Mouse (Mus musculus): ENCODE results near the gene Lck.

GRCm38 (mm10) chr4:129557256-129557808, 16.1 kb downstream of the Lck start:
- TF ChIP-seq POLR2A (IDR thresholded peaks at IDR 0.05; ENCODE audit: low read depth, low read length) = no peak
- TF ChIP-seq CTCF (IDR thresholded peaks at IDR 0.05; ENCODE audit: extremely low read depth, insufficient read depth, insufficient read length, insufficient replicate concordance) = no peak

All from spleen, adult 2 months (tissue).